Mouse (Mus musculus) retina, postnatal 1 day (tissue): ENCODE data around the gene Hsd11b1.
A peak's percentile ranks its signal among the peaks of the same experiment; 100 is the strongest.
"Not testable (repeated sequence)": the region's sequence is repeated elsewhere in the genome, so short reads cannot be mapped to it uniquely, and the experiment has no call there.

Source experiments
- DNase-seq: peaks from one replicate; pipeline ENCODE4 v3.0.0-alpha.2; 2012

The Hsd11b1 gene

DNA sequence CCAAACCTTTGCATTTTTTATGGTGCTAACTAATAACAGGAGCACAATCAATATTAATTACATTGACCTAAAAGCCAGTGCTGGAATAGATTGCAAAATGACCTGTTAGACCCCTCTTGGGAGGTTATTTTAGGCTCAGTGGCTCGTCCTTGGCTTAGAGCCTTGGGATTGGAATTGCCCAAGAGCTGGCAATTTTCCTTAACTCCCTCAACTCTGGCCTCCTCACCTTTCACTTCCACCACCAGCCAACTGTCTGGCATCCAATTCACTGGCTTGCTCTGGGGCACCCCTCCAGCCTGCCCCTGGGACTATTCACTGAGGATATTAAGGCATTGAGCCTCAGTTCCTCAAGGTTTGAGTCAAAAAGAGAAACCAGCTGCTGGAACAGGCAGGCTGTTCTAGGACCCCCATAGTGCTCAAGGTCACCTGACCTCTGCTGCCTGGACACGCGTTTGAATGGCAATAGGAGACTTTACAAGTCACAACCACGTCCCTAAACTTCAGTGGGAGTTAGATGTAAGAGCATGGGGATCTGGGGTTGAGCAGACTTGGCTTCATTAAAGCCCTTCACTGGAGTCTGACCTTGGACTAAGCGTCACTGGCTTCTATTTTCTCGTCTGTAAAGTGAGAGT is 14.7 kb upstream of the Hsd11b1 start:
- no peak for DNase-seq

DNA sequence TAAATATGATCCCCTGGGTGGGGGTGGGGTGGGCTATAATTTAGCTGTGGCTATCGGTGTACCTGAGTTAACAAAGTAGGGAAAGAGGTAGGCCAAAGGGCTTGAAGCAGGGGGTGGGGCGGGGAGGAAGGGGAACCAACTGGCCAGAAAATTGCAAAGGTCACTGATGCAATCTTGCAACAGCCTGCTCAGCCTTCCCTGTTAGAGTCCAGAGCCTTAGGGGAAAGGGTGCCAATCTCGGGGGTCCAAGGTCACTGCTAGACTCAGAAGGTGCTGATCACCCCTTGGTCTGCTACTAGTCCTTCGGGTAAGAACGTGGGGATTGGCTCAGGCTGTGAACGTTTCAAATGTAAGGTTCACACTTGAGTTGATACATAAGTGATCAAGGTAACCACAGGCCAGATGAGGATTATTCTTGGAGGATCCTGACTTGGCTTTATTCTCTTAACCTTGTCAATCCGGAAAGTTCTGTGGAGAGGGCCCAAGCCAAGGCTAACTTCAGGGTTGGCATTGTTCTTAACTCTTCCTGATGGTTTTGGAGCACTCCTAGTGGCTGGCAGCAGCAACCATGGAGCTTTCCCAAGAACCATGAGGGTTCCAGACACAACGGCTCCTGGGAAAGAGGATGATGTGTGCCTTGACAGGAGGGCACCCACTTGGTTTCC is 10.7 kb upstream of the Hsd11b1 start:
- DNase-seq = no peak

DNA sequence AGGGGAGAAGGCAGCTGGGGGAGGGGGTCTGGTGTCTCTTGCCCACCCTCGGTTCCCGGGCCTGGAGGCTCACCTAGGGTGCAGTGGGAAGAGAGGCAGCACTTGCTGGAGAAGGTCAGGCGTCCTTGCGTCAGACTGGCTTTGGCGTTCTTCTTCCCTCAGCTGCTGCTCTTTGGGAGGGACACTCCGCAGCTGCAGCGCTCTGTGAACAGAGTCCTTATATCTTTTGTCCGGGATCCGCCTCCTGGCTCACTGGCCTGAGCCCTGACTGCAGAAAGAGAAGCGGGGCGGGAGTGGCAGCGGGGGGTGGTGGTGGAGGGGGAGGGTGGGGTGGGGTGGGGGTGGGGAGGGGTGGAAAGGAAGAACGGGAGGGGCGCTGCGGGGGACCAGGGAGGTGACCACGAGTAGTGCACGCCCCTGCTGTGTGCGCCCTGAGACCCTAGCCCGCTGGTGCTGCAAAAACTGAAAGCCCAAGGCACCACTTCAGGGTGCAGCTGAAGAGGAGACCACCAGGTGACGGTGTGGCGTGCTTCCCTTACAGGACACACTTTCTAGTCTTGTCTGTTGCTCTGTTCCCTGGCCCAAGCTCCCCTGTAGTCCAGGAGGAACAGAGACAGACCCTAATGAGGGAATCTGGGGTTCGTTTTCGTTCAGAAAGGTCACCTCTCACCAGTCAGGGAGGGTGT is 9.2 kb upstream of the Hsd11b1 start, which contains the start of gene G0s2:
Gene G0s2 (minus strand): TSS at position 302 of the 686 bp plus-strand sequence.
- DNase-seq = peak; percentile 77

DNA sequence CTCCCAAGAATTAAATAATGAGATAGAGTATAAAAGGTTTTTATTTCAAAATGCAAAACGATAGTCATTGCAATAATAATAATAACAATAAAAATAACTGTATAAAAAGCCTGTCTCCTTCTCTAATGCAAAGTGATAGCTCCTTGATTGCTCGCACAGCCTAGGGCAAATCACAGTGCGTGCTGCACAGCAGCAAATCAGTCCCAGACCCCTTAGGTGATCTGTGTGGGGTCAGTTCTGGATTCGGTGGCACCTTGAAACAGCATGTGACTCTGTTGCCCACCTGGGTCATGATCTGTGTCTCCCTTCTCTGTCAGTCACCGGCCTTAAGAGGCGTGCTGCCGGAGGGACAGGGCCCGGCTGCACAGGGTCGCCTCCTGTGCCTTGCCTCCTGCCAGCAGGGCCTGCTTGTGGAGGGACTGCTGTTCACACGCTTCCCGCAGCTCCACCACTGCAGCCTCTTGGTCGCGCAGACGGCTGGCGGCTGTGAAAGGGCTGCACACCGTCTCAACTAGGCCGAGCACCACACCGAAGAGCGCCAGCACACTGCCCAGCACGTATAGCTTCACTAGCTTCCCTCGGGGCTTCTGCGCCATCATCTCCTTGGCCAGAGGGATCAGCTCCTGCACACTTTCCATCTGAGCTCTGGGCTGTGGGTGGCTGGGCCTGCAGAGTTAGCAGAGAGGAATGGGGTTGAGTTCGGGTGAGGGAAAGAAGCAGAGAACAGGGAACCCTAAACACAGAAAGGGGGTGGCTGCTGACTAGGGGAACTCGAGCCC is 8.5 kb upstream of the Hsd11b1 start:
- DNase-seq = peak; percentile 59

DNA sequence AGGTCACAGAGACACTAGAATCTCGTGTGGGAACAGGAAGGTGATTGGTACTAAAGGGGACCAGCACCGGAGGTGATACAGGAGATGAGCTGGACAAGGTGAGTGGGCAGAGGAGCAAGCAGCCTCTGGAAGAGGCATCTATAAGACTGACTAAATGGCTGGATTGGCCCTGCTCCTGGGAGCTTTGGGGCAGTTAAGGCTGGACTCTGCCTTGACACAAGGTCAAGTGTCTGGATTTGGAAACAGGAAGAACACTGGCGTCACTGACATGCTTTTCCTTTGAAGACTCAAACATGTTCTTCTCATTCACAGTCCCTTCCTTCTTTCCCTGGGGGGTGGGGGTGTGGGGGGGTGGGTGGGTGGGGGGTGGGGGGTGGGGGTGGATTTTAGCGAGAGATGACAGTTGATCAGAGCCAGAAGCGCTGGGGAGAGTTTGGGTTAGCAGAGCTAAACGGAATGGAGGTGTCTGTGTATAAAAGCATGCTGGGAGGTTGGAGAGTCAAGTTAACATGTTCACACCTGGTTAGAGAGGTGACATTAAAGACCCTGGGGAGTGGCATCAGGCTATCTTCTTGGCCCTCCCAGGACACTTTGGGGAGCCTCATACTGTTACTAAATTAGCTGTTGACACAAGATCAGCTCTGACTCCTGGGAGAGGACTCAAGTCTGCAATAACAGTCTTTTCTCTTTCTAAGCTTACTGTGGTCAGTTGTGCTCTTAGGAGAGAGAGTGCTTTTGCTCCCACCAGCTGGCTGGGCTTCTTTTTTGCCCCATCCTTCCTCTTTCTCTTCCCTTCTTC is 7.3 kb upstream of the Hsd11b1 start:
- no peak for DNase-seq

DNA sequence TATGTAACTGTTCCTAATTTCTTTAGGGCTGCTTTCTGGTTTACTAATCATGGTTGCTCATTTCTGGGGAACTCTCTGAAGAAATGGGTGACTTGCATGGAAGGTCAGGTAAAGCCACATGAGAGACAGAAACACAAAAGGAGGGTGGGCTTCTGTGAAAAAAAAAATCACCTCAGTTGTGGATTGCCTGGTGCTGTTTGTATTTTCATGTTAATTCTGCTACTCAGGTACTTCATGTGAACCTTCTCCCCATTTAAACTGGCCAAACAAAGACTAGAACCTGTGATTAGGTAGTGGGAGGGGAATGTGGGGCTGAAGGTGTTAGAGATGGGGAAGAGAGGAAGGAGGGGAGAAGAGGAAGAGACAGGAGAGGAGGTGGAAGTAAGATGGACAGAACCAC is 1.9 kb upstream of the Hsd11b1 start:
- no peak for DNase-seq

DNA sequence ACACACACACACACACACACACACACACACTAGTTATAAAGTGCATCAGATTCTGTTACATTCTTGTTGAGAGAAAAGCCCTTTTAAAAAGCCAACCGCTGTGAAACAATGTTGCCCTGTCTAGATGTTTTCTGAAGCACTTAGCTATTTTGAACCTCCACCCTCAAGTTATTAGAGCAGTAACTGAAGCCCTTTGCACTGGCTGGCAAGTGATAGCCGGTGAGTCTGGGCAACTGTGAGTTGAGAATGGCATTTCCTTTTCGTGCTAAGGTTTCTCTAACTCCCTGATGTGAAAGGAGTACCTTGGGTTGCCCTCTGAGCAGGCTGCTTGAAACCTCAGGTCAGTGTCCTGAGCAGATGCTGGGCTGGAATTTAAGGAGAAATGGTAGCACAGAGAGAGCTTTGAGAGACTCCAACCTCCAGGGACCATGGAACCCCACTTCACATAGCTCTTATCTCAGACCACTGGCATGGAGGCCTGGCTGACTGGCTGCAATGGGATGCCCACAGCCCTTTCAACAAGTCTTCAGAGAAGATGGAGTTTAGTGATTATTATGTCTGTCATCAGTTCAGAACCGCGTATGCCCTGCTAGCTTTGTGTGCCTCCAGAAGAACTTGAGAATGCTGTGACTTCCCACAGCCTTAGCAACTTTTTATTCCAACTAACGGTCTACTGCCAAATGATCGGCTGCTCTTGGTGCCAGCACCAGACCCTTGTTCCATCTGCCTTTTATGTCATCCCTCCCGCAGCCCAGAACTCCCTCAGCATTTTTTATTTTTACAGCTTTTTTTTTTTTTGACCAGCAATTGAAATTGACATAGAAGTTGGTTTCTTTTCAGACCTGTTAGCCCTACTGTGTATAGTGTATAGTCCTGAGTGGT is 608 bp downstream of the Hsd11b1 start:
- DNase-seq = no peak

DNA sequence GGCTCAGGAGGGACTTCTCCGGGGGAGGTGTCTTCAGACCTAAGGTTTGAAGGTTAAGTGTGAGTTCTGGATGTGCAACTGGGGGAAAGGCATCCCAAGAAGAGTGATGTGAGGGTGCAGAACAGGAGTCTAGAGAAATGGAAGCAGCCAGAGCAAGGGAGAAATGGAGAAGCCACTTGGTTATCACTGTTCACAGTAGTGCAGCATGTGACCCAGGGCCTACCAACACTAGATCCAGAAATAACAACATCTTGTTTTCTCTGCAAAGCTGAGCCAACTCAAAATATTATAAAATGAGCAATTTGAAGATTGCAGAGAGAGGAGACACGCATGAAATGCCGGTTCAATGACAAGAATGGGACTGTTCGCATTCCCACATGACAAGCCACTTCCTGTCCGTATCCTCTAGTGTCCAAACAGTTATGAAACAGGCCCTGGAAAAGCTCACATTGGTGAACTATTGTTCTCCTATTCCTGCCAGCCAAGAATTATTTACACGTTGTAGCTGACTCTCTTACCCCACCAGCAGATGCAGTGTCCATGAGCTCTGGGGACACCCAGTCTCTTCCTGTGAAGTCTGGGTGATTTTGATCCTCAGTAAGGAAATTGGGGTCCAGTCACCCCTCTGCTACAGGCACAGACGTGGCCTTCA is 1.9 kb downstream of the Hsd11b1 start:
- DNase-seq = no peak

DNA sequence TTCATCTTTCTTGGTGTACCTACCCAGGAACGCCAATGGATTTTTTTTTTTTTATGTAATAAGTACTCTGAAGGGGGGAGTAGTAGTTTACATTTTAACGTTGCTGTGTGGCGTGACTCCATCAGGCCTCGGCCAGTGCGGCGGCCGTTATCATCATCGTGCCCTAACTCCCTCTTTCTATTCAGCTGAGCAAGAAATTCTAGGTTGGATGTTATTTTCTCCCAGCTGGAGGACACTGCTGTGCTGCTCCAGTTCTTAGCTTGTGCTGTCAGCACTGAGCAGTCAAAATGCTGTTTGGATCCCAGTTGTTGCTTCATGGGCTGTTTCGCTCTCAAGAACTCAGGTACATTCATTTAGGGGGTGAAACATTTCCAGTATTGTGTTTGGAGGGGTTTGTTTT is 4.3 kb downstream of the Hsd11b1 start:
- DNase-seq = no peak

DNA sequence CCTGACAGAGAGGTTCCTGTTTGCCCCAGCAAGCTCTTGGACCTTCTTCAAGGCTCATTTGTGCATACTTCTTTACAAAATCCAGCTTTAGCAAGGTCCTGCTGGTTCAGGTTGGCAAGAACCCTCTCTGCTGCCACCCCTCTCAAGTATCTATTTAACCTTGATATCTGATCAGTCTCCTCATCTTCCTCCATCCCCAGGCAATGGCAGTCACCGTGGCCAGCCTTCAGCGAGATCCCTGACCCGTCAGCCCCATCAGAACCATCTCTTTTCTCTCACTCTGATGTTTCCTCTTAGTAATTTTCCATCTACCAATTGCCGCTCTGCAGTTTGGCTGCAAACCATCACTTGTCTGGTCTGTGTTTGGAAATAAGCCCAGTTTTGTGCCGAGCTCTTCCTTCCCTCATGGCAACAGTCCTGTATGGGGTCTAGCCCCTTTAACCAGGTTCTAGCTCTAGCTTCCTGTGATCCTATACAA is 7.2 kb downstream of the Hsd11b1 start:
- no peak for DNase-seq

DNA sequence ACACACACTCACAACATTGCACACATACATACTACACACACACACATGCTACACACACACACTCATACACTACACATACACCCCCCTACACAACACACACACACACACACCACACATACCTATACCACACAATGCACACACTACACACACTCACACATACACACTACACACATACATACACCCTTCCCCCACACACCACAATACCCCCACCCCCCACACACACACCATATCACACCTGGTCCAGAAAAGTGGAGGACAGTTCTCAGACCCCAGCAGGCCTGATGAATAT is 7.6 kb downstream of the Hsd11b1 start:
- DNase-seq = no peak

DNA sequence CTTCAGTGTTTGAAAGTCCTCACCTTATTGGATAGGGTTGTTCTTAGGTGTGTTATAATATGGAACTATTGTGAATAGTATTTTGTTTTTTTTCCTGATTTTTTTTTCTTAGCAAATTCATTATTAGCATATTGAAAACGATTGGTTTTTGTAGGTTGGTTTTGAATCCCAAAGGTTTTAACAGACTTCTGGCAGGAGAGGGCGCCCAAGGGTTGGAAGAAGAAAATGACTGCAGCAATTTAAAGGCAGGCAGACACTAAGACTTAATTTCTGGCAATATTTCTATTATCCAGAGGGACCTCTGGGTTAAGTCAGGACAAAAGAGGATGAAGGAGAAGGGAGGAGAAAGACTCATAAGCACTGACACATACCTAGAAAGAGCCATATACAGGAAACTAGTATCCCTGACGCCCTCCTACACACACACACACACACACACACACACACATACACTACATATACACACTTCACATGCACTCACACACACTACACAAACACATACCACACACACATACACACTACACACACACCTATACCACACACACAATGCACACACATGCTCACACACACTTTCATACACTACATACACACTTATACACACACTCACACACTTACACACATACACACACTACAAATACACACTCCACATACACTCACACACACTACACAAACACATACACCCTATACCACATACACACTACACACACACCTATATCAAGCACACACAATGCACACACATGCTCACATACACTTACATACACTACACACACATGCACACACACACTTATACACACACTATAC is 8.2 kb downstream of the Hsd11b1 start:
- peak; percentile 65 for DNase-seq

DNA sequence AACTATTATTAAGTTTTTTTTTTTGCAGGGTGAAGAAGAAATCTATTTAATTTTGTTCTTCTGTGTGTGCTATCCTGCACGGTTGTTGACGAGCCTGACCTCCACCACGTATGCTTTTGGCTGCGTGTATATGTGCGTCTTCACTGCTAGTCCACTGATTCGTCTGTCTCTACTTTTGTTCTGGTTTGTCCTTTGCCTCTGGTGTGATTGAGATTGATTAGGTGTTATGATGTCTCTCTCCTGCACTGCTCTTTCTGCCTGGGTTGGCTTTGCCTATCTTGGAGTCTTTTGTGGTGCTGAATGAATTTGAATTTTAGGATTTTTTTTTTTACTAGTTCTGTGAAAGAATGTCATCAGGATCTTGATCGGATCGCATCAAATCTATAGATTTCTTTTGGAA is 8.8 kb downstream of the Hsd11b1 start:
- DNase-seq = no peak

DNA sequence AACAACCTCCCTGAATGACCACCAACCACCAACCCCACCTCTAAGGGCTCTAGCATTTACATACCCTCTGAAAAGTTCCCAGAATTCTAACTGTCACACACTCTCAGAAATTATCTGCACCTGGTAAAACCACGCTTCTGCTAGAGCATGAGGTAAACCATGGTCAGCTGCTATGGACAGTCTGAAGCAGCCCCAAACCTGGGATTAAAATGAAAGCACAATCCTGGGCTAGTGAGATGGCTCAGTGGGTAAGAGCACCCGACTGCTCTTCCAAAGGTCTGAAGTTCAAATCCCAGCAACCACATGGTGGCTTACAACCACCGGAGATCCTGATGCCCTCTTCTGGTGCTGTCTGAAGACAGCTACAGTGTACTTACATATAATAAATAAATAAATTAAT is 10.0 kb downstream of the Hsd11b1 start:
- not testable (repeated sequence) for DNase-seq

DNA sequence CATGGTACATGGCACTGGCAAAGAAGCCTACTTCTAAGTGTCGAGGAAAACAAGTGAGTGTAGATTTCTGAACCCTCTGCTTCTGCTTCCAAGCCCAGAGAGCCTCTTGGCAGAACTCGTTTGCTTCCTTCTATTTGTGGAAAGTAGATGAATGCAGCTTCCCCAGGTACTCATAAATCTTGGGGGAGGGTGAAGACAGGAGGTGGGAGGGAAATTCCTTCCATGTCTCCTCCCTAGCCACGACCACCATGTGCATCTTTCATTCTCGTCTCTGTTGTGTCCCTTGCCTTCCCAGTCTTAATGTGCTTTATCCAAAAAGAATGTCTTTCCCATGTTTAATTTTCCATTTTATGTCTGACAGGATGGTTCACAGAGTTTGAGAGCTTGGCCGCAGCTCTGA is 11.3 kb downstream of the Hsd11b1 start:
- no peak for DNase-seq

DNA sequence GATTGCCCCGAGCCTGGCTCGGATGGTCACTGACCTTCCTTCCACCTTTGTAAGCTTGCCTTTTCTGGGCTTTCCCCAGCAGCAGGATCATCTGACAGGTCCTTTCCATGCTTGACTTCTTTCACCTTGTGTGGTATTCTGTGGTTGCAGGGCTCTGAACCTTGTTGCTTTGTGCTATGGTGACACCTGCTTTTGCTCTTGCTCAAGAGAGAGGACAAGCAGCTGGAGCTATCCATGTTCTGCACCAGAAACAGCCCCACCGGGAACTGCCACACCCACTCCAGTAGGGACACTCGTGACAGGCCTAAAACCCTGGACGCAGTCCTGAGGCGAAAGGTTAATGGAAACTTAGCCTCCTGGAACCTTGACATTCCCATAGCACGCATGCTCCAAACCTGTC is 12.5 kb downstream of the Hsd11b1 start:
- DNase-seq = no peak

DNA sequence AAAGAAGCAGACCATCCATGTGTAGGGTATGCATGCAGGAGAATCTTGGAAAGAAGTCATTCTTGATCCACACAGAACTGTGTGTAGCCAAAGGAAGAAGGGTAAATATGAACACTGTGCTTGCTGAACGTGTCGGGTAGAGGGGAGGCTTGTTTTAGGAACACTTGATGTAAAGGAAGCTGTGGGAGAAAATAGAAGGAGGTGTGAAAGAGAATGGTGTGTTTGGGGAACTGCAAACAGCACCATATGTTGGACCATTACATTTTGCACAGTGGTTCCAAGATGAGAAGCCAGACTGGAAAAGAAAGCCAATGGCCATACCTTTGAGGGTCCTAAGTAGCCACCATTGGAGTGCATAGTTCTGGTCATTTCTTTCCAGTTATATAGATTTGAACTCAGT is 13.8 kb downstream of the Hsd11b1 start:
- DNase-seq = no peak

DNA sequence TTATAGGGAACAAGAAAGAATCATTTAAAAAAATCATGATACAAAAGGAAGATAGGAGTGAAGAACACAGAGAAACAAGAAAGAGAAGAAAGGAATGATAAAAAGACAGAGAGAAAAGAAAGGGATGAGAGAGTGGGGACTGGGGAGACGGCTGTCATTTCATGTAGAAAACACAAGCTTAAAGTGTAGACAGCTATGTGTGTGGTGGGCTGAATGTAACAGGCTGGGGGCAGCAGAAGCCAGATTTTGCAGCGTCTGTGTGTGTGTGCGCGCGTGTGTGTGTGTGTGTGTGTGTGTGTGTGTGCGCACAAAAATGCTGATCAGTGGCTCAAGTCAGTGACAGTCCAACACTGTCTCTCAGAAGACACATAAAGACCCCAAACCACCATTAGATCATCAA is 19.6 kb downstream of the Hsd11b1 start:
- no peak for DNase-seq

DNA sequence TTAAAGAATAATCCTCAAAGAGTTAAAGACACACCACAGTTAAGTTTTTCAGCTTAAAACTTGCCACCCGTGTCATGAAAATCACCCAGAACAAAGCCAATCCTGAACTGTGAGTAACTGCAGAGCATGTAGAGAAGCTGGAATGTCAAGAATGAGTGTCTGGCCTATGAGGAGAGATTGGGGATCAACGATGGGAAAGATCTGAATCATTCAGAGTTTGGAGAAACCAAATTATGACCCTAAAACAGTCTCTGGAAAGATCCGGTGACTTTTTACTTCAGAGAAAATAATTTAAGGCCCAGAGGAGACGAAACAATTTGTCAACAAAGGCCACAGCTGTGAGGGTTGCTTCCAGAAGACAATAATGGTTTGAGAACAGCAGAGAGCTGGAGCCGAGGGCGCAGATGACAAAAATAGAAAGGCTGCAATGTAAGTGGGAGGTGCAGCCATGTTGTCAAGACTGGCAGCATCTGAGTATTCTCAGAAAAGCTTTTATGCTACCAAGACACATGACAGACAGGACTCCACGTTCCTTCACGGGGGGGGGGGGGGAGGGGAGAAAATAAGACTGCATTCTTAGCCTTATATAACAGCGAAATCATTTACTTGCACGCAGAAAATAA is 20.2 kb downstream of the Hsd11b1 start:
- DNase-seq = no peak

DNA sequence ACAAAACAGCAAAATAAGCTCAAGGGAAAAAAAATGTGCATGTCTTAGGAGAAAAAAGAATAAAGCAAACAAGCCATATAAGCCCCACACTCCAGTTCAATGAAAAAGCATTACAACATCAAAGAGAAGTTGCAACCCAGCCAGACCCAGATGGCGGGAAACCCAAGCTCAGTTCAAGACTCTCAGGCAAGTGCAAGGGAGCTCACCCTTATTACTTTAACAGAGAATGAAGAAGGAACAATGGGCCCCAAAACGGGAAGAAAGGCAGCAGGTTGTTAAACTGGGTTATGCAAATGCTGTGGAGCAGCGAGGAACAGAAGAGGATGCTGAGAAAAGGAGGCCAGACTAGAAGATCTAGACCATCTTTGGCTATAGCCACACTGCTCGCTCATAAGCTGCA is 21.0 kb downstream of the Hsd11b1 start:
- no peak for DNase-seq
